Comparison of ENCODE assay signal across 27 mouse cellular contexts in genomic region chr6:39917729-39918128, GRCm38 (mm10). TPM values are rescaled to one million over a fixed set of nuclear protein-coding genes. Genes with fewer than 3 reads are reported as not detected.
DNase-seq lines count a peak whose midpoint lies in the region; ATAC-seq and TF ChIP-seq lines count a peak whose summit lies in the region.
"Had no signal": no experiment of that assay in that cellular context is flagged by ENCODE, and none has a peak within 500 bp of the region (broad histone marks: within the 10 kb centered on the region; RNA-seq: fewer than 3 reads in every experiment).

No protein-coding gene starts in this region.

- H3K27me3 ChIP-seq in forebrain, embryonic 10.5 days (ENCODE audit: poor library complexity, severe bottlenecking), result no peaks in the 10 kb centered on the region
- no peaks in the 10 kb centered on the region for H3K27me3 ChIP-seq in forebrain, embryonic 12.5 days
- no peaks in the 10 kb centered on the region for H3K27me3 ChIP-seq in hindbrain, embryonic 14.5 days (ENCODE audit: control insufficient read depth, insufficient read depth, low read length)
- no peaks in the 10 kb centered on the region for H3K27me3 ChIP-seq in midbrain, embryonic 14.5 days (ENCODE audit: control insufficient read depth, insufficient read depth, low read length)
- H3K27me3 ChIP-seq: CH12.LX; embryonic facial prominence, embryonic 15.5 days; heart, embryonic 15.5 days; liver, embryonic 12.5 days had no signal

- H3K27ac ChIP-seq in forebrain, embryonic 10.5 days, result 0 out of 2 replicates have a peak overlapping the region, but pooled peaks have one; percentile 15
- H3K27ac ChIP-seq in forebrain, embryonic 12.5 days, result no peak overlapping the region
- H3K27ac ChIP-seq in layer of hippocampus, adult 2 months, result peak overlapping the region; percentile 46; the same call in 1 of the 2 replicates
- peak overlapping the region; percentile 61 for H3K27ac ChIP-seq in hindbrain, embryonic 14.5 days
- H3K27ac ChIP-seq in midbrain, embryonic 14.5 days (replicated peaks; ENCODE audit: low read depth, low read length), result peak overlapping the region; percentile 55; the same call in 1 of the 2 replicates
- H3K27ac ChIP-seq: embryonic facial prominence, embryonic 10.5 days; embryonic facial prominence, embryonic 15.5 days; heart, embryonic 15.5 days; kidney, postnatal 0 days; liver, embryonic 12.5 days had no signal

- no peak for DNase-seq in forebrain, embryonic 10.5 days (ENCODE audit: extremely low spot score, low spot score)
- DNase-seq in layer of hippocampus, adult 2 months (ENCODE audit: low spot score in 2 of 2), result no peak
- DNase-seq in layer of hippocampus, postnatal 10 days (ENCODE audit: low spot score in 2 of 2), result no peak
- no peak for DNase-seq in hindbrain, embryonic 14.5 days (ENCODE audit: low spot score)
- DNase-seq in midbrain, embryonic 14.5 days, result no peak
- DNase-seq in urinary bladder, postnatal 14 days (ENCODE audit: low spot score), result no peak
- no peak for DNase-seq in heart, adult 9 months (ENCODE audit: low spot score in 2 of 2)
- DNase-seq: adrenal gland, adult 8-10 months; cerebellum, postnatal 14 days; kidney, adult 8-10 months; left cerebral cortex, postnatal 4 days; liver, postnatal 0 days; lung, postnatal 36 days; spleen, adult 18-20 months; thymus, adult 18-20 months; thymus, postnatal 25 days had no signal

- H3K4me2 ChIP-seq in forebrain, embryonic 12.5 days, result no peak overlapping the region
- no peak overlapping the region for H3K4me2 ChIP-seq in hindbrain, embryonic 14.5 days (replicated peaks)
- H3K4me2 ChIP-seq in midbrain, embryonic 14.5 days (ENCODE audit: low read length), result no peak overlapping the region
- H3K4me2 ChIP-seq: embryonic facial prominence, embryonic 15.5 days; heart, embryonic 15.5 days; liver, embryonic 12.5 days had no signal

- H3K36me3 ChIP-seq in forebrain, embryonic 10.5 days (replicated peaks), result no peaks in the 10 kb centered on the region
- H3K36me3 ChIP-seq in forebrain, embryonic 12.5 days (replicated peaks), result no peaks in the 10 kb centered on the region
- H3K36me3 ChIP-seq in hindbrain, embryonic 14.5 days (replicated peaks; ENCODE audit: control insufficient read depth, insufficient read depth), result no peaks in the 10 kb centered on the region
- no peaks in the 10 kb centered on the region for H3K36me3 ChIP-seq in midbrain, embryonic 14.5 days (ENCODE audit: control insufficient read depth, insufficient read depth, low read length)
- H3K36me3 ChIP-seq: embryonic facial prominence, embryonic 10.5 days; embryonic facial prominence, embryonic 15.5 days; heart, embryonic 15.5 days; liver, embryonic 12.5 days had no signal

- no peak overlapping the region for H3K9ac ChIP-seq in forebrain, embryonic 12.5 days
- H3K9ac ChIP-seq in hindbrain, embryonic 14.5 days, result no peak overlapping the region
- H3K9ac ChIP-seq in midbrain, embryonic 14.5 days (replicated peaks; ENCODE audit: low read length), result no peak overlapping the region
- H3K9ac ChIP-seq: embryonic facial prominence, embryonic 15.5 days; heart, embryonic 15.5 days; liver, embryonic 12.5 days; liver, postnatal 0 days had no signal

- 90% methylated on average over 6 of the region's 6 CpGs for WGBS in forebrain, embryonic 10.5 days
- 83% methylated on average over 6 of the region's 6 CpGs for WGBS in forebrain, embryonic 12.5 days
- 75% methylated on average over 6 of the region's 6 CpGs for WGBS in hindbrain, embryonic 14.5 days
- WGBS in midbrain, embryonic 14.5 days, result 75% methylated on average over 6 of the region's 6 CpGs

- no peaks in the 10 kb centered on the region for H3K9me3 ChIP-seq in forebrain, embryonic 10.5 days
- no peaks in the 10 kb centered on the region for H3K9me3 ChIP-seq in forebrain, embryonic 12.5 days
- H3K9me3 ChIP-seq in hindbrain, embryonic 14.5 days (ENCODE audit: control insufficient read depth, low read length), result no peaks in the 10 kb centered on the region
- H3K9me3 ChIP-seq in midbrain, embryonic 14.5 days (ENCODE audit: control insufficient read depth, low read length), result no peaks in the 10 kb centered on the region
- H3K9me3 ChIP-seq: embryonic facial prominence, embryonic 10.5 days; embryonic facial prominence, embryonic 15.5 days; heart, embryonic 15.5 days; liver, embryonic 12.5 days had no signal

- peaks cover 5% of the 10 kb centered on the region for H3K4me1 ChIP-seq in forebrain, embryonic 10.5 days
- H3K4me1 ChIP-seq in forebrain, embryonic 12.5 days, result peaks cover 19% of the 10 kb centered on the region
- peaks cover 20% of the 10 kb centered on the region for H3K4me1 ChIP-seq in hindbrain, embryonic 14.5 days (replicated peaks; ENCODE audit: control insufficient read depth, insufficient read depth, low read length)
- H3K4me1 ChIP-seq in midbrain, embryonic 14.5 days (ENCODE audit: control insufficient read depth, insufficient read depth, low read length), result peaks cover 14% of the 10 kb centered on the region
- H3K4me1 ChIP-seq: embryonic facial prominence, embryonic 10.5 days; embryonic facial prominence, embryonic 15.5 days; heart, embryonic 15.5 days; liver, embryonic 12.5 days had no signal

- no peak overlapping the region for H3K4me3 ChIP-seq in forebrain, embryonic 10.5 days
- H3K4me3 ChIP-seq in forebrain, embryonic 12.5 days (replicated peaks), result no peak overlapping the region
- H3K4me3 ChIP-seq in layer of hippocampus, adult 2 months, result no peak overlapping the region
- no peak overlapping the region for H3K4me3 ChIP-seq in hindbrain, embryonic 14.5 days (replicated peaks; ENCODE audit: low read length)
- no peak overlapping the region for H3K4me3 ChIP-seq in midbrain, embryonic 14.5 days (replicated peaks; ENCODE audit: low read depth, low read length)
- H3K4me3 ChIP-seq: embryonic facial prominence, embryonic 10.5 days; embryonic facial prominence, embryonic 15.5 days; heart, embryonic 15.5 days; liver, embryonic 12.5 days had no signal

- no peak for ATAC-seq in forebrain, embryonic 12.5 days (ENCODE audit: low FRiP score)
- ATAC-seq in hindbrain, embryonic 14.5 days (ENCODE audit: low FRiP score), result no peak
- no peak for ATAC-seq in midbrain, embryonic 14.5 days (ENCODE audit: low FRiP score, low TSS enrichment)
- ATAC-seq: intestine, embryonic 16.5 days; liver, embryonic 12.5 days; liver, postnatal 0 days had no signal

- no peak for TF ChIP-seq CTCF in layer of hippocampus, adult 2 months (conservative IDR thresholded peaks at IDR 0.05)

RNA-seq across cellular contexts. Expression of gene Tmem178b, which starts 44.7 kb away (rescaled TPM):
- polyA plus RNA-seq in forebrain, embryonic 10.5 days (2016; fragmentation: Nextera tagmentation; extraction: Ambion mirVana), result 0.90 and 1.3 TPM in 2 replicates
- polyA plus RNA-seq in forebrain, embryonic 12.5 days (2016; fragmentation: Nextera tagmentation; extraction: Ambion mirVana), result 14.6 and 15.5 TPM in 2 replicates
- total RNA-seq in layer of hippocampus, adult 2 months (2021), result 100 to 1,000 TPM; 169 to 170 TPM
- 100 to 1,000 TPM; 312 to 332 TPM for total RNA-seq in layer of hippocampus, postnatal 10 days (2021)
- polyA plus RNA-seq in hindbrain, embryonic 14.5 days (2014; fragmentation: Nextera tagmentation; extraction: Ambion mirVana), result 40.8 and 43.8 TPM in 2 replicates
- polyA plus RNA-seq in midbrain, embryonic 14.5 days (2014; fragmentation: Nextera tagmentation; extraction: Ambion mirVana), result 44.6 and 46.4 TPM in 2 replicates
- total RNA-seq: CH12.LX; megakaryocyte, adult 5-6 weeks; monocyte, adult 5-6 weeks; neutrophil, adult 5-6 weeks had no signal
- polyA plus RNA-seq: liver, embryonic 12.5 days; liver, postnatal 0 days had no signal
